Mouse (Mus musculus) ES-Bruce4 (cell line): ENCODE data around the gene Col28a1. TPM values are rescaled to one million over a fixed set of nuclear protein-coding genes. Genes with fewer than 3 reads are reported as not detected.

ENCODE experiments used
- H3K27ac ChIP-seq: 2 replicates; pipeline ENCODE4 v1.5.1; 2012; ENCODE audit warnings: low read length, inconsistent platforms; ENCODE audit not compliant: insufficient read depth
- H3K27me3 ChIP-seq: 2 replicates; pipeline ENCODE4 v1.6.1; 2012; ENCODE audit warnings: mild to moderate bottlenecking, low read length, inconsistent platforms; ENCODE audit not compliant: control insufficient read depth, poor library complexity, insufficient read depth, severe bottlenecking
- H3K36me3 ChIP-seq: 2 replicates; pipeline ENCODE4 v1.6.1; 2012; ENCODE audit warnings: inconsistent platforms, mild to moderate bottlenecking, low read length, moderate library complexity; ENCODE audit not compliant: control insufficient read depth, poor library complexity, insufficient read depth, severe bottlenecking
- H3K4me1 ChIP-seq: one replicate; pipeline ENCODE4 v1.8.1; 2011; ENCODE audit warnings: low read length; ENCODE audit not compliant: control insufficient read depth, insufficient read depth
- H3K4me3 ChIP-seq: 2 replicates; pipeline ENCODE4 v1.5.1; 2011; ENCODE audit warnings: low read depth, mild to moderate bottlenecking, low read length
- H3K9ac ChIP-seq: 2 replicates; pipeline ENCODE4 v1.6.1; 2012; ENCODE audit warnings: low read depth, mild to moderate bottlenecking, inconsistent platforms; ENCODE audit not compliant: poor library complexity, severe bottlenecking
- H3K9me3 ChIP-seq: replicated peaks from 2 replicates; pipeline ENCODE4 v1.6.1; 2012; ENCODE audit warnings: mild to moderate bottlenecking, low read length, inconsistent platforms; ENCODE audit not compliant: control insufficient read depth, poor library complexity, insufficient read depth, severe bottlenecking
- CTCF ChIP-seq: IDR thresholded peaks from one replicate; pipeline ENCODE4 v1.8.1; 2011; ENCODE audit warnings: low read depth, low read length
- EP300 ChIP-seq: IDR thresholded peaks from 2 replicates; pipeline ENCODE4 v1.6.1; 2011; ENCODE audit warnings: low read depth, low read length; ENCODE audit not compliant: insufficient read depth
- POLR2A ChIP-seq: IDR thresholded peaks from one replicate; pipeline ENCODE4 v1.8.1; 2011; ENCODE audit warnings: low read length; ENCODE audit not compliant: insufficient read depth
- polyA plus RNA-seq: library from polyadenylated mRNA; stranded (reverse); fragments of >200 nt; gene quantifications from 2 replicates; pipeline ENCODE4 v1.2.4, GENCODE M21; 2011; ENCODE audit warnings: low read depth; ENCODE audit not compliant: missing spikeins, insufficient read depth, insufficient read length

Gene Col28a1
- polyA plus RNA-seq, 1 experiment, result not detected

DNA sequence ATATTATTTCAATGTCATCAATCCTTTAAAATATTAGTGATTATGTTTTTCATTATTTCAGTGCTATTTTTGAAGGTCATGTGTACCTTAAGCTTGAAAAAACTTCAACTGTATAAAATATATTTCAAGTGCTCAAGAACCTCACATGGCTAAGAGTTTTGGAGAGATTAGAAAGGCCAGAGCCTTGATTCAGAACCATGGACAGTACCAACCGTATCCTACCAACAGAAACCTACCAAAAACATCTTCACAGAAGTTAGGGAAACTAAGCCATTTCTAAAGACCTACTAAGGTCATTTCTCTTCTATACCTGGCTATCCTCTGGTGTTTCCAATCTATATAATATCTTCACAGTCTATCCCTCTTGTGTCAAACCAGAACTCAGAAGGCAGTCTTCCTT is 50.5 kb downstream of the Col28a1 start:
- H3K27me3 ChIP-seq, result no peaks in the 10 kb centered on the region
- H3K36me3 ChIP-seq, result no peaks in the 10 kb centered on the region
- H3K4me3 ChIP-seq, result no peak overlapping the region
- no peak overlapping the region for H3K9ac ChIP-seq
- no peaks in the 10 kb centered on the region for H3K4me1 ChIP-seq
- TF ChIP-seq POLR2A, result no peak
- no peak for TF ChIP-seq CTCF
- no peak for TF ChIP-seq EP300
- no peak overlapping the region for H3K27ac ChIP-seq
- no peaks in the 10 kb centered on the region for H3K9me3 ChIP-seq

GRCm38 (mm10) chr6:8130149-8130548 is 62.3 kb downstream of the Col28a1 start:
- Histone ChIP-seq H3K4me1 (no peaks in the 10 kb centered on the region), H3K4me3 (no peak overlapping the region), H3K9me3 (0 out of 2 replicates have a peak, but pooled peaks cover 4% of the 10 kb centered on the region), H3K27me3 (no peaks in the 10 kb centered on the region; the same call in 1 of the 2 replicates), H3K36me3 (no peaks in the 10 kb centered on the region), H3K27ac (no peak overlapping the region), H3K9ac (no peak overlapping the region)
- no peak for TF ChIP-seq CTCF
- no peak for TF ChIP-seq POLR2A
- TF ChIP-seq EP300, result no peak

- H3K27ac ChIP-seq, result no peak overlapping the region
- no peaks in the 10 kb centered on the region for H3K36me3 ChIP-seq
- H3K4me3 ChIP-seq, result no peak overlapping the region
- H3K9me3 ChIP-seq, result 0 out of 2 replicates have a peak, but pooled peaks cover 4% of the 10 kb centered on the region
- H3K4me1 ChIP-seq, result no peaks in the 10 kb centered on the region
- H3K9ac ChIP-seq, result no peak overlapping the region
- no peaks in the 10 kb centered on the region; the same call in 1 of the 2 replicates for H3K27me3 ChIP-seq
- TF ChIP-seq CTCF (no peak), EP300 (no peak), POLR2A (no peak)
Observed at GRCm38 (mm10) chr6:8128164-8128563, 64.3 kb downstream of the Col28a1 start.

DNA sequence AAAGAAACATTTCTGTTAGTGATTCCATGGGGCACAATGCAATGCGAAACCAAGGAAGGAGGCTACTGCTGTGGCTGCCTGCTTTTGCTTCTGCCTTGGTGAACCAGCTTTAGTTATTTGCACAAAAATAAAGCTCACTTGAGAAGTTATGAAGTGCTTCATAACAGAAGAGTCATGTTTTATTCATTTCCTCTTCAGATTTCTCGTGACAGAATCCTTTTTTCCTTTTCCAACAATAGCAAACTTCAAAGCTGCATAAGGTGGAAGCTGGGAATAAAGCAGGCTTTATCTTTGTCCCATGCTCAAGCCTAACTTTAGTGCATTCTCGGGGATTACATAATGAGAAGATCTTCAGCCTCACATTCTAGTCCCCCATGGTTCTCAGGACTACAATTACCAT is 65.9 kb downstream of the Col28a1 start:
- Histone ChIP-seq H3K9me3 (0 out of 2 replicates have a peak, but pooled peaks cover 4% of the 10 kb centered on the region), H3K4me1 (no peaks in the 10 kb centered on the region), H3K27ac (no peak overlapping the region), H3K9ac (no peak overlapping the region), H3K36me3 (no peaks in the 10 kb centered on the region), H3K4me3 (no peak overlapping the region), H3K27me3 (no peaks in the 10 kb centered on the region; the same call in 1 of the 2 replicates)
- TF ChIP-seq POLR2A (no peak), CTCF (no peak), EP300 (no peak)

DNA sequence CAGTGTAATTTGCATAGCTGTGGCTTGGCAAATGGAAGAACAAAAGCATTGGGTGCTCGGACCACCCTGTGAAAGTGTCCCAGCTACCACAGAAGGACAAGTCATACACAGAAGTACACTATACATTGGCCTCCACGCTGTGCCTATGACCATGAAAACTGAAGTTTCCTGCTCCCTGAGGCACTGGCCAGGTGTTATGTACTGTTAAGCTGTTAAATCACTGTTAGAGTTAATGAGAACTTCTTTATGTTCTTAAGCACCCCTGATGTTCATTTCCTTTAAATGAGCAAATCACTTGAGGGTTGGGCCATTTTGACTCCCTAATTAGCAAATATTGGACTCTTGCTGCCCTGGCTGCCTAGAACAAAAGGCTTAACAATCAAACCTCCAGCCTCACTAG is 73.3 kb downstream of the Col28a1 start:
- H3K27me3 ChIP-seq, result no peaks in the 10 kb centered on the region
- H3K9ac ChIP-seq, result no peak overlapping the region
- H3K4me1 ChIP-seq, result peaks cover 3% of the 10 kb centered on the region
- TF ChIP-seq EP300, result no peak
- no peak for TF ChIP-seq CTCF
- no peak for TF ChIP-seq POLR2A
- no peak overlapping the region for H3K27ac ChIP-seq
- H3K36me3 ChIP-seq, result no peaks in the 10 kb centered on the region
- peaks cover 4% of the 10 kb centered on the region; the same call in 1 of the 2 replicates for H3K9me3 ChIP-seq
- H3K4me3 ChIP-seq, result no peak overlapping the region

DNA sequence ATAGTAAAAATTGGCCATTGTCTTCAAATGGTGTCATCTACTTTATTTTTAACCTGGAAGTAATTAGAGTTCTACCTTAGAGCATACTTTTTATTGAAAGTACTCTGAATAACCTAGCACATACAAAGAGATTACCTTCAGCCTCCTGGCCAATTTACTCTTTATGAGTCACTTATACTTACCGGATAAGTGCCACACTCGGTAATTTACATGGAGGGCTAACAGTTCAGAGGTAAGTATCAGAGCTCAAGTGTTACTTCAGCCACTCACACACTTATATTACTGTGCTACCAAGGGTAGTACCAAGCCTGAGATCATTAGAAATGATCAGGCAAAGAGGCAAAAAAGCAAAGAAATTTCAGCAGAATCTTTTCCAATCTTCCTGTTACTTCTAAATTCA is 73.8 kb downstream of the Col28a1 start:
- H3K27ac ChIP-seq, result no peak overlapping the region
- H3K36me3 ChIP-seq, result no peaks in the 10 kb centered on the region
- H3K4me1 ChIP-seq, result peaks cover 3% of the 10 kb centered on the region
- H3K4me3 ChIP-seq, result no peak overlapping the region
- TF ChIP-seq POLR2A, result no peak
- TF ChIP-seq EP300, result no peak
- no peak for TF ChIP-seq CTCF
- no peak overlapping the region for H3K9ac ChIP-seq
- peaks cover 4% of the 10 kb centered on the region for H3K9me3 ChIP-seq
- no peaks in the 10 kb centered on the region for H3K27me3 ChIP-seq
